ENCODE assay signal across 9 mouse cellular contexts in the genomic region with DNA sequence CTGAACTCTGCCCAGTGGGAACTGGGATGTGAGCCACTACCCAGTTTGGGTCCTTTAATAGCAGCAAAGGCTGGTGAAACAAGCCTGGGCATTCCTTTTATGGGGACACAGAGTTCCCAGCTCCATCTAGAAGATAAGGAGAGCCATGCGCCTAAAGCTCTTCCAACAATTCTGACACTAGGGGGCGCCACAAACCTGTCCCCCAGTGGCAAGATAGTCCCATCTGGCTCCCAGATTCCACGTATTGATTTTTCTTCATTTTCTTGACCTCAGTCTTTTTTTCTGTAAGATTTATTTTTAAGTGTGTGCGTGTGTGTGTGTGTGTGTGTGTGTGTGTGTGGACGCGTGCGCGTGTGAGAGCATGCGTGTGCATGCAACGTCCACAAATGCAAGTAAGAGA. TPM values are rescaled to one million over a fixed set of nuclear protein-coding genes. Genes with fewer than 3 reads are reported as not detected.
DNase-seq lines count a peak whose midpoint lies in the region; ATAC-seq and TF ChIP-seq lines count a peak whose summit lies in the region.
"Had no signal": no experiment of that assay in that cellular context is flagged by ENCODE, and none has a peak within 500 bp of the region (broad histone marks: within the 10 kb centered on the region; RNA-seq: fewer than 3 reads in every experiment).

No protein-coding gene starts in this region.

- H3K4me2 ChIP-seq in kidney, embryonic 15.5 days = no peak overlapping the region
- H3K4me2 ChIP-seq in embryonic facial prominence, embryonic 11.5 days (ENCODE audit: low read depth, low read length) = no peak overlapping the region
- no peak overlapping the region for H3K4me2 ChIP-seq in liver, embryonic 14.5 days (ENCODE audit: low read depth)

- H3K4me1 ChIP-seq in kidney, embryonic 15.5 days = peaks cover 2% of the 10 kb centered on the region; the same call in 1 of the 2 replicates
- H3K4me1 ChIP-seq in MEL (ENCODE audit: control insufficient read depth in 1 of 2, insufficient read depth in 2 of 2, low read length in 2 of 2) = no peaks in the 10 kb centered on the region
- H3K4me1 ChIP-seq in embryonic facial prominence, embryonic 11.5 days (ENCODE audit: control insufficient read depth, insufficient read depth, low read length) = no peaks in the 10 kb centered on the region
- H3K4me1 ChIP-seq in liver, embryonic 14.5 days (replicated peaks; ENCODE audit: control insufficient read depth in 2 of 2, insufficient read depth in 2 of 2, low read length in 1 of 2) = no peaks in the 10 kb centered on the region

- TF ChIP-seq RAD21 in MEL (IDR thresholded peaks at IDR 0.05; ENCODE audit: low read depth, low read length) = peak; percentile 48

- ATAC-seq in CD4-positive, CD25-positive, alpha-beta regulatory T cell, adult 4 months = no peak
- no peak for ATAC-seq in kidney, embryonic 15.5 days (replicated peaks; ENCODE audit: low FRiP score)
- no peak for ATAC-seq in embryonic facial prominence, embryonic 11.5 days (replicated peaks; ENCODE audit: insufficient number of reproducible peaks, low FRiP score, low TSS enrichment, low read depth)
- ATAC-seq in liver, embryonic 14.5 days (ENCODE audit: insufficient read depth) = no peak

- WGBS in kidney, embryonic 15.5 days = 81% methylated on average over 10 of the region's 10 CpGs
- WGBS in embryonic facial prominence, embryonic 11.5 days = 67% methylated on average over 10 of the region's 10 CpGs
- WGBS in liver, embryonic 14.5 days (ENCODE audit: insufficient replicate concordance) = 60% methylated on average over 10 of the region's 10 CpGs

- peak; percentile 68 to 73 (median 69) for TF ChIP-seq CTCF in MEL (IDR thresholded peaks at IDR 0.05 in 2 of 3, conservative IDR thresholded peaks at IDR 0.05 in 1 of 3; ENCODE audit: control insufficient read depth in 1 of 3, insufficient read depth in 1 of 3, low read depth in 2 of 3, low read length in 3 of 3, poor library complexity in 1 of 3, severe bottlenecking in 1 of 3)
- TF ChIP-seq CTCF in liver, embryonic 14.5 days (IDR thresholded peaks at IDR 0.05; ENCODE audit: low read depth) = peak; percentile 59

- no peaks in the 10 kb centered on the region for H3K9me3 ChIP-seq in kidney, embryonic 15.5 days (replicated peaks)
- H3K9me3 ChIP-seq in MEL (replicated peaks; ENCODE audit: insufficient read depth, low read length) = no peaks in the 10 kb centered on the region
- no peaks in the 10 kb centered on the region for H3K9me3 ChIP-seq in embryonic facial prominence, embryonic 11.5 days (replicated peaks; ENCODE audit: control insufficient read depth, low read length)
- H3K9me3 ChIP-seq in liver, embryonic 14.5 days (ENCODE audit: control insufficient read depth, low read length) = no peaks in the 10 kb centered on the region

- H3K36me3 ChIP-seq in kidney, embryonic 15.5 days = no peaks in the 10 kb centered on the region
- no peaks in the 10 kb centered on the region for H3K36me3 ChIP-seq in MEL (ENCODE audit: control insufficient read depth in 1 of 2, insufficient read depth in 2 of 2, low read length in 2 of 2)
- no peaks in the 10 kb centered on the region for H3K36me3 ChIP-seq in embryonic facial prominence, embryonic 11.5 days (replicated peaks; ENCODE audit: control insufficient read depth, insufficient read depth, low read depth, low read length)
- no peaks in the 10 kb centered on the region for H3K36me3 ChIP-seq in liver, embryonic 14.5 days (replicated peaks; ENCODE audit: control insufficient read depth, insufficient read depth, low read depth)

- no peak for TF ChIP-seq POLR2A in MEL (IDR thresholded peaks at IDR 0.05; ENCODE audit: control insufficient read depth in 1 of 2, insufficient read depth in 1 of 2, low read depth in 1 of 2, low read length in 2 of 2, poor library complexity in 1 of 2)

- TF ChIP-seq EP300 in MEL (IDR thresholded peaks at IDR 0.05; ENCODE audit: low read depth in 1 of 2, low read length in 2 of 2) = no peak
- TF ChIP-seq EP300 in liver, embryonic 14.5 days (IDR thresholded peaks at IDR 0.05; ENCODE audit: low read depth) = no peak

- H3K79me2 ChIP-seq in MEL (ENCODE audit: control insufficient read depth, insufficient read depth, low read length, poor library complexity) = no peaks in the 10 kb centered on the region

- H3K27ac ChIP-seq in kidney, embryonic 15.5 days = no peak overlapping the region
- H3K27ac ChIP-seq in MEL (ENCODE audit: control insufficient read depth, low read depth, low read length) = no peak overlapping the region
- no peak overlapping the region for H3K27ac ChIP-seq in embryonic facial prominence, embryonic 11.5 days (replicated peaks; ENCODE audit: low read depth, low read length)
- no peak overlapping the region for H3K27ac ChIP-seq in liver, embryonic 14.5 days

- H3K27me3 ChIP-seq in kidney, embryonic 15.5 days = 0 out of 2 replicates have a peak, but pooled peaks cover 4% of the 10 kb centered on the region
- H3K27me3 ChIP-seq in MEL (ENCODE audit: control insufficient read depth in 1 of 2, insufficient read depth in 2 of 2, low read length in 2 of 2) = no peaks in the 10 kb centered on the region; a peak in 1 of 4 replicates
- no peaks in the 10 kb centered on the region for H3K27me3 ChIP-seq in embryonic facial prominence, embryonic 11.5 days (ENCODE audit: control insufficient read depth, insufficient read depth, low read length)
- H3K27me3 ChIP-seq in liver, embryonic 14.5 days (ENCODE audit: control insufficient read depth, insufficient read depth, low read length) = no peaks in the 10 kb centered on the region

- DNase-seq in CD4-positive, CD25-positive, alpha-beta regulatory T cell, adult 2 months (ENCODE audit: low read depth, low spot score) = peak; percentile 34
- DNase-seq in kidney, adult 9 months = peak; percentile 33
- DNase-seq in MEL (ENCODE audit: low read depth, low spot score) = peak; percentile 46
- DNase-seq in embryonic facial prominence, embryonic 11.5 days (ENCODE audit: low spot score) = peak; percentile 66
- DNase-seq in liver, embryonic 14.5 days (ENCODE audit: low read depth in 3 of 3, low spot score in 3 of 3) = no peak
- DNase-seq in thymus, postnatal 25 days = peak; percentile 14

- H3K9ac ChIP-seq in kidney, embryonic 15.5 days = no peak overlapping the region
- no peak overlapping the region for H3K9ac ChIP-seq in MEL (ENCODE audit: control insufficient read depth, low read depth, low read length, poor library complexity, severe bottlenecking)
- no peak overlapping the region for H3K9ac ChIP-seq in embryonic facial prominence, embryonic 11.5 days (replicated peaks; ENCODE audit: low read length)
- no peak overlapping the region for H3K9ac ChIP-seq in liver, embryonic 14.5 days (replicated peaks)

- H3K4me3 ChIP-seq in kidney, embryonic 15.5 days (replicated peaks) = no peak overlapping the region
- no peak overlapping the region for H3K4me3 ChIP-seq in MEL (ENCODE audit: control insufficient read depth in 1 of 2, insufficient read depth in 1 of 2, low read depth in 2 of 2, low read length in 2 of 2)
- no peak overlapping the region for H3K4me3 ChIP-seq in embryonic facial prominence, embryonic 11.5 days (ENCODE audit: low read depth, low read length)
- H3K4me3 ChIP-seq in liver, embryonic 14.5 days (ENCODE audit: insufficient read depth in 1 of 2, low read depth in 2 of 2, low read length in 2 of 2) = no peak overlapping the region

RNA-seq across cellular contexts. Expression of a gene that starts 10.3 kb away (rescaled TPM):
- polyA plus RNA-seq in CD4-positive, CD25-positive, alpha-beta regulatory T cell, adult 4 months (2017; shearing (Covaris generic)) = not detected
- not detected in 2 replicates for polyA plus RNA-seq in kidney, embryonic 15.5 days (2015; fragmentation: Nextera tagmentation; extraction: Ambion mirVana)
- total RNA-seq in MEL (2012; rRNA removed) = not detected in 2 replicates
- polyA plus RNA-seq in MEL (2012; ENCODE audit: insufficient read depth in 1 of 2, insufficient read length in 2 of 2, low read depth in 1 of 2, low replicate concordance in 2 of 2, missing spikeins in 1 of 2) = not detected
- polyA plus RNA-seq in embryonic facial prominence, embryonic 11.5 days (2014; fragmentation: Nextera tagmentation; extraction: Ambion mirVana) = not detected in 2 replicates
- polyA plus RNA-seq in liver, embryonic 14.5 days (2012; rRNA removed) = not detected in 2 replicates
- not detected in 2 replicates for polyA plus RNA-seq in liver, embryonic 14.5 days (2014; fragmentation: Nextera tagmentation; extraction: Ambion mirVana)
- total RNA-seq: left cerebral cortex, postnatal 10 days had no signal

RNA-seq across cellular contexts. Expression of a gene that starts 30.6 kb away (rescaled TPM):
- not detected for polyA plus RNA-seq in CD4-positive, CD25-positive, alpha-beta regulatory T cell, adult 4 months (2017; shearing (Covaris generic))
- 0.12 and 0.19 TPM in 2 replicates for polyA plus RNA-seq in kidney, embryonic 15.5 days (2015; fragmentation: Nextera tagmentation; extraction: Ambion mirVana)
- total RNA-seq in MEL (2012; rRNA removed) = not detected in 2 replicates
- polyA plus RNA-seq in MEL (2012; ENCODE audit: insufficient read depth in 1 of 2, insufficient read length in 2 of 2, low read depth in 1 of 2, low replicate concordance in 2 of 2, missing spikeins in 1 of 2) = not detected
- polyA plus RNA-seq in embryonic facial prominence, embryonic 11.5 days (2014; fragmentation: Nextera tagmentation; extraction: Ambion mirVana) = 0.04 and 0.08 TPM in 2 replicates
- polyA plus RNA-seq in liver, embryonic 14.5 days (2012; rRNA removed) = 0.01 and 0.02 TPM in 2 replicates
- polyA plus RNA-seq in liver, embryonic 14.5 days (2014; fragmentation: Nextera tagmentation; extraction: Ambion mirVana) = 0.03 TPM in 1 of 2 replicates, not detected in the other

RNA-seq across cellular contexts. Expression of a gene that starts 33.5 kb away (rescaled TPM):
- polyA plus RNA-seq in CD4-positive, CD25-positive, alpha-beta regulatory T cell, adult 4 months (2017; shearing (Covaris generic)) = not detected
- polyA plus RNA-seq in kidney, embryonic 15.5 days (2015; fragmentation: Nextera tagmentation; extraction: Ambion mirVana) = 0.77 and 1.0 TPM in 2 replicates
- total RNA-seq in MEL (2012; rRNA removed) = not detected in 2 replicates
- polyA plus RNA-seq in MEL (2012; ENCODE audit: insufficient read depth in 1 of 2, insufficient read length in 2 of 2, low read depth in 1 of 2, low replicate concordance in 2 of 2, missing spikeins in 1 of 2) = not detected
- polyA plus RNA-seq in embryonic facial prominence, embryonic 11.5 days (2014; fragmentation: Nextera tagmentation; extraction: Ambion mirVana) = 0.18 and 0.20 TPM in 2 replicates
- polyA plus RNA-seq in liver, embryonic 14.5 days (2012; rRNA removed) = 0.08 and 0.09 TPM in 2 replicates
- 0.06 and 0.21 TPM in 2 replicates for polyA plus RNA-seq in liver, embryonic 14.5 days (2014; fragmentation: Nextera tagmentation; extraction: Ambion mirVana)

RNA-seq across cellular contexts. Expression of a gene that starts 50.4 kb away (rescaled TPM):
- polyA plus RNA-seq in CD4-positive, CD25-positive, alpha-beta regulatory T cell, adult 4 months (2017; shearing (Covaris generic)) = not detected
- polyA plus RNA-seq in kidney, embryonic 15.5 days (2015; fragmentation: Nextera tagmentation; extraction: Ambion mirVana) = not detected in 2 replicates
- not detected in 2 replicates for total RNA-seq in MEL (2012; rRNA removed)
- polyA plus RNA-seq in MEL (2012; ENCODE audit: insufficient read depth in 1 of 2, insufficient read length in 2 of 2, low read depth in 1 of 2, low replicate concordance in 2 of 2, missing spikeins in 1 of 2) = not detected
- polyA plus RNA-seq in embryonic facial prominence, embryonic 11.5 days (2014; fragmentation: Nextera tagmentation; extraction: Ambion mirVana) = not detected in 2 replicates
- polyA plus RNA-seq in liver, embryonic 14.5 days (2012; rRNA removed) = not detected in 2 replicates
- polyA plus RNA-seq in liver, embryonic 14.5 days (2014; fragmentation: Nextera tagmentation; extraction: Ambion mirVana) = not detected in 2 replicates
- total RNA-seq: left cerebral cortex, postnatal 10 days had no signal

RNA-seq across cellular contexts. Expression of a gene that starts 59.9 kb away (rescaled TPM):
- polyA plus RNA-seq in CD4-positive, CD25-positive, alpha-beta regulatory T cell, adult 4 months (2017; shearing (Covaris generic)) = not detected
- polyA plus RNA-seq in kidney, embryonic 15.5 days (2015; fragmentation: Nextera tagmentation; extraction: Ambion mirVana) = not detected in 2 replicates
- total RNA-seq in MEL (2012; rRNA removed) = not detected in 2 replicates
- not detected for polyA plus RNA-seq in MEL (2012; ENCODE audit: insufficient read depth in 1 of 2, insufficient read length in 2 of 2, low read depth in 1 of 2, low replicate concordance in 2 of 2, missing spikeins in 1 of 2)
- not detected in 2 replicates for polyA plus RNA-seq in embryonic facial prominence, embryonic 11.5 days (2014; fragmentation: Nextera tagmentation; extraction: Ambion mirVana)
- not detected in 2 replicates for polyA plus RNA-seq in liver, embryonic 14.5 days (2012; rRNA removed)
- polyA plus RNA-seq in liver, embryonic 14.5 days (2014; fragmentation: Nextera tagmentation; extraction: Ambion mirVana) = not detected in 2 replicates
- total RNA-seq: left cerebral cortex, postnatal 10 days had no signal

Comparison
In these comparisons a context has a peak if more than half of its experiments do, and no peak if none do; other contexts are left out.
1. DNase-seq: peak in CD4-positive, CD25-positive, alpha-beta regulatory T cell, adult 2 months (single experiment), kidney, adult 9 months (single experiment), MEL (single experiment), embryonic facial prominence, embryonic 11.5 days (single experiment) and thymus, postnatal 25 days (single experiment); none in liver, embryonic 14.5 days (0 of 3).